Mouse (Mus musculus) stomach, embryonic 14.5 days (tissue): Measurements from ENCODE around the gene Gpatch8. TPM values are rescaled to one million over a fixed set of nuclear protein-coding genes. Genes with fewer than 3 reads are reported as not detected.
"Not testable (repeated sequence)": the region's sequence is repeated elsewhere in the genome, so short reads cannot be mapped to it uniquely, and the experiment has no call there.

Source experiments
- ATAC-seq: fragments of 200-750 bp; cut with Nextera tagmentation; 2 replicates; pipeline ENCODE4 v1.8.0; 2017; ENCODE audit warnings: low read depth, moderate TSS enrichment; ENCODE audit not compliant: insufficient number of reproducible peaks, insufficient read depth, low FRiP score
- H3K27ac ChIP-seq: fragments of 300-500 bp; sonication (generic); 2 replicates; pipeline ENCODE4 v1.5.1; 2014; ENCODE audit warnings: mild to moderate bottlenecking, low read length, moderate library complexity, mixed read lengths
- H3K27me3 ChIP-seq: fragments of 300-500 bp; sonication (generic); 2 replicates; pipeline ENCODE4 v1.6.1; 2014; ENCODE audit warnings: low read length, control low read depth, mixed read lengths; ENCODE audit not compliant: control insufficient read depth, insufficient read depth
- H3K36me3 ChIP-seq: fragments of 300-500 bp; sonication (generic); 2 replicates; pipeline ENCODE4 v1.6.1; 2014; ENCODE audit warnings: mild to moderate bottlenecking, control low read depth, low read length, moderate library complexity, mixed read lengths; ENCODE audit not compliant: control insufficient read depth, insufficient read depth
- H3K4me1 ChIP-seq: fragments of 300-500 bp; sonication (generic); 2 replicates; pipeline ENCODE4 v1.6.1; 2014; ENCODE audit warnings: low read length, control low read depth, mixed read lengths; ENCODE audit not compliant: control insufficient read depth, insufficient read depth
- H3K4me2 ChIP-seq: fragments of 300-500 bp; sonication (generic); replicated peaks from 2 replicates; pipeline ENCODE4 v1.6.1; 2014; ENCODE audit warnings: low read depth, low read length, control low read depth
- H3K4me3 ChIP-seq: fragments of 300-500 bp; sonication (generic); 2 replicates; pipeline ENCODE4 v1.5.1; 2014; ENCODE audit warnings: low read depth, low read length, control low read depth
- H3K9ac ChIP-seq: fragments of 300-500 bp; sonication (generic); replicated peaks from 2 replicates; pipeline ENCODE4 v1.6.1; 2014; ENCODE audit warnings: low read depth, mild to moderate bottlenecking, control low read depth, low read length, moderate library complexity, mixed read lengths
- H3K9me3 ChIP-seq: fragments of 300-500 bp; sonication (generic); 2 replicates; pipeline ENCODE4 v1.6.1; 2016; ENCODE audit warnings: low read depth, low read length, control low read depth; ENCODE audit not compliant: control insufficient read depth
- WGBS: fragments of 180-500 bp; shearing (Covaris S2); extraction: QIAGEN DNeasy Blood & Tissue Kit; methylation state at CpG from one replicate; pipeline ENCODE4 v1.1.7; 2014; 5-methylcytosine and 5-hydroxymethylcytosine counted together
- polyA plus RNA-seq: library from polyadenylated mRNA; unstranded; fragments of >200 nt; fragmentation: Nextera tagmentation; extraction: Ambion mirVana; gene quantifications from 2 replicates; pipeline ENCODE4 v1.2.1, GENCODE M21; 2014

Gpatch8 gene
- polyA plus RNA-seq, 1 experiment from 2014 or later = 64.7 TPM

GRCm38 (mm10) chr11:102566290-102566689 is 10.1 kb upstream of the Gpatch8 start:
- no peaks in the 10 kb centered on the region for H3K4me1 ChIP-seq
- H3K4me3 ChIP-seq = no peak overlapping the region
- no peak overlapping the region for H3K27ac ChIP-seq
- ATAC-seq = no peak
- H3K27me3 ChIP-seq = no peaks in the 10 kb centered on the region
- 96% methylated on average over 1 of the region's 1 CpGs for WGBS
- no peaks in the 10 kb centered on the region for H3K9me3 ChIP-seq
- no peak overlapping the region for H3K4me2 ChIP-seq
- H3K36me3 ChIP-seq = no peaks in the 10 kb centered on the region
- H3K9ac ChIP-seq = no peak overlapping the region

DNA sequence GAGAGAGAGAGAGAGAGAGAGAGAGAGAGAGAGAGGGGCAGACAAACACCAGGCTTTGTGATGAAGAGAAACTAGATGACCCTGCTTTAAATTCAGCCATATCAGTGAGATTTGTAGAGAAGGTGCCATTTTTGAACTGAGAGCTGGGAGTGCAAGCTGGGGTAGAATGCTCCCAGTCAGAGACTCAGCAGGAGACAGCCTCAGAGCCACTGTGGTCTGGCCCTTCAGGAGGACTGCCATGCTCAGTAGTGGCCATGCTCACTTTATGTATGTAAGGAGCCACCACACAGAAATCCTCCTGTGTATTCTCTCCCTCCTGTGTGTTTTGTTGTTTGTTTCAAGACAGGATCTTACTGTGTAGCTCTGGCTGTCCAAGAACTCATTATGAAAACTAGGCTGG is 9.5 kb upstream of the Gpatch8 start:
- Histone ChIP-seq H3K27me3 (no peaks in the 10 kb centered on the region), H3K9ac (no peak overlapping the region), H3K27ac (no peak overlapping the region), H3K4me2 (no peak overlapping the region), H3K4me1 (no peaks in the 10 kb centered on the region), H3K9me3 (no peaks in the 10 kb centered on the region), H3K4me3 (no peak overlapping the region), H3K36me3 (no peaks in the 10 kb centered on the region)
- no peak for ATAC-seq

- not testable (repeated sequence) for H3K4me2 ChIP-seq, H3K4me1 ChIP-seq, H3K9me3 ChIP-seq, ATAC-seq, H3K27ac ChIP-seq, H3K9ac ChIP-seq, H3K36me3 ChIP-seq, H3K27me3 ChIP-seq, H3K4me3 ChIP-seq
- 74% methylated on average over 14 of the region's 14 CpGs for WGBS
Observed at GRCm38 (mm10) chr11:102564952-102565671, 8.9 kb upstream of the Gpatch8 start.

DNA sequence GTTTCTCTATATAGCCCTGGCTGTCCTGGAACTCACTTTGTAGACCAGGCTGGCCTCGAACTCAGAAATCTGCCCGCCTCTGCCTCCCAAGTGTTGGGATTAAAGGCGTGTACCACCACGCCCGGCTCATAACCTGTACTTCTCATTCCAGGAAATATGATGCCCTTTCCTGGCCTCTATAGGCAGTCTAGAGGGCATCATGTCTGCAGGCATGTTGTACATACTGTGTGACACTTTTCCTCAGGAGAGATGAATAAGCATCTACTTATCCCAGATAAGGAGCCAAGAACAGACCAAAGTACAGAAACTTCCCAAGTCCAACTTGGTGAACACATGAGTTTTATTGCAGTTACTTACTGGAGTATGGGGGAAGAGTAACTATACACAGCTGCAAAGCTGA is 2.5 kb upstream of the Gpatch8 start:
- no peak overlapping the region for H3K4me3 ChIP-seq
- no peak overlapping the region for H3K27ac ChIP-seq
- peaks cover 11% of the 10 kb centered on the region for H3K4me1 ChIP-seq
- H3K4me2 ChIP-seq = no peak overlapping the region
- H3K9ac ChIP-seq = no peak overlapping the region
- H3K9me3 ChIP-seq = no peaks in the 10 kb centered on the region
- no peak for ATAC-seq
- H3K36me3 ChIP-seq = no peaks in the 10 kb centered on the region
- no peaks in the 10 kb centered on the region for H3K27me3 ChIP-seq
- 83% methylated on average over 4 of the region's 5 CpGs for WGBS

- H3K4me2 ChIP-seq = no peak overlapping the region
- H3K27me3 ChIP-seq = no peaks in the 10 kb centered on the region
- H3K9me3 ChIP-seq = no peaks in the 10 kb centered on the region
- no peak overlapping the region for H3K9ac ChIP-seq
- no peak overlapping the region for H3K27ac ChIP-seq
- WGBS = 72% methylated on average over 1 of the region's 1 CpGs
- H3K36me3 ChIP-seq = no peaks in the 10 kb centered on the region
- ATAC-seq = no peak
- H3K4me1 ChIP-seq = peaks cover 13% of the 10 kb centered on the region
- no peak overlapping the region for H3K4me3 ChIP-seq
Observed at GRCm38 (mm10) chr11:102557386-102557785, 1.2 kb upstream of the Gpatch8 start.

DNA sequence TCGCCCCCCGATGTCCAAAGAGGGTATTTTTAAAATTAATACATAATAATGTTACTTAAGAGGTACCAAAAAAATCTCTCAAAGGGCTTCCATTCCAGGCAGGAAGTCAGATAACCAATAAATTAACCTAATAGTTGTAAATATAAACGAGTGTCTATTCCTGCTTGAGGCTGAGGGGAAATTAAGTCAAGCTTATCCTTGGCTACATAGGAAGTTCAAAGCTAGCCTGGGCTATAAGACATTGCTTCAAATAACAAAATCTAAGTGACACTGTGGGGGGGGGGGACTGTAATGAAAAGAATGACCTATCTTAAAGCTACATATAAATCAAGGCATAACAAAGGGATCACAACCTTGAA is 503 bp upstream of the Gpatch8 start:
- no peak for ATAC-seq

DNA sequence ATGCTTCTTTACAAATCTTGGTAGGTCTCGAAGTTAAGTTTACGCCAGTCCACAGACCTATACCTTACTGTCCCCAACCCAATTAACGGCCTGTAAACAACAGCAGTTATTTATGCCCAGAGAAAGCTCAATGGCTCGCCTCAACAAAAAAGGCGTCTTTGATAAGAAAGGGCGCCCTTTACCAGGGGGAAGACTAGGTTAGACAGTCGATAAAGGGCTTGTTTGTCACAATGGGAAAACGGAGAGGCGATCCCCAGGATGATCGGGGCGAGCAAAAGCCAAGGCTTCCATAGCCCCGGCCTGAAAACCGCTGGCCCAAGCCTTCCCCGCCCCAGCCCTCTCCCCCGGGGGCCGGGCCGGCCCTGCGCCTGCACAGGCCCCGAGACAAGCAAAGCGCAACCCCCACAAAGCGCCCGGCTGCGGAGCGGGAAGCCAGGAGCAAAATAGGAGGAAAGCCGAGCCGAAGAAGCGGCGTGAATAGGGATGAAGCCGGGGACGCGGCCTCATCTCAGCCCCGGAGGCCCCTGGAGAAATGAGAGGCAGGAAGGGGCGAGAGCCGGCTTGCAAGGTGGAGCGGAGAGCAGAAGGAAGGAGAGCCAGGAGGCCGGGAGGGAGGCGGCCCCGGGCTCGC is 677 bp downstream of the Gpatch8 start:
- Histone ChIP-seq H3K27ac (peak overlapping the region; percentile 94), H3K9me3 (no peaks in the 10 kb centered on the region), H3K4me3 (peak overlapping the region; percentile 100), H3K4me1 (peaks cover 13% of the 10 kb centered on the region), H3K27me3 (no peaks in the 10 kb centered on the region), H3K9ac (peak overlapping the region; percentile 98), H3K4me2 (peak overlapping the region; percentile 54), H3K36me3 (no peaks in the 10 kb centered on the region)
- peak; percentile 40; the same call in 1 of the 2 replicates for ATAC-seq
- WGBS = under 1% methylated on average over 38 of the region's 39 CpGs

More for the DNA sequence above, 503 bp upstream of the Gpatch8 start:
- no peaks in the 10 kb centered on the region for H3K9me3 ChIP-seq
- peaks cover 13% of the 10 kb centered on the region for H3K4me1 ChIP-seq
- no peak overlapping the region for H3K9ac ChIP-seq
- H3K36me3 ChIP-seq = no peaks in the 10 kb centered on the region
- H3K4me2 ChIP-seq = peak overlapping the region; percentile 43
- WGBS = 13% methylated on average over 3 of the region's 3 CpGs
- H3K4me3 ChIP-seq = peak overlapping the region; percentile 100
- H3K27me3 ChIP-seq = no peaks in the 10 kb centered on the region
- no peak overlapping the region for H3K27ac ChIP-seq

- Histone ChIP-seq H3K9ac (no peak overlapping the region), H3K9me3 (no peaks in the 10 kb centered on the region), H3K27ac (no peak overlapping the region), H3K27me3 (no peaks in the 10 kb centered on the region), H3K4me2 (no peak overlapping the region), H3K36me3 (no peaks in the 10 kb centered on the region), H3K4me3 (no peak overlapping the region), H3K4me1 (peaks cover 13% of the 10 kb centered on the region)
- WGBS = 86% methylated on average over 3 of the region's 3 CpGs
- ATAC-seq = no peak
Observed at GRCm38 (mm10) chr11:102552051-102552450, 4.1 kb downstream of the Gpatch8 start.

DNA sequence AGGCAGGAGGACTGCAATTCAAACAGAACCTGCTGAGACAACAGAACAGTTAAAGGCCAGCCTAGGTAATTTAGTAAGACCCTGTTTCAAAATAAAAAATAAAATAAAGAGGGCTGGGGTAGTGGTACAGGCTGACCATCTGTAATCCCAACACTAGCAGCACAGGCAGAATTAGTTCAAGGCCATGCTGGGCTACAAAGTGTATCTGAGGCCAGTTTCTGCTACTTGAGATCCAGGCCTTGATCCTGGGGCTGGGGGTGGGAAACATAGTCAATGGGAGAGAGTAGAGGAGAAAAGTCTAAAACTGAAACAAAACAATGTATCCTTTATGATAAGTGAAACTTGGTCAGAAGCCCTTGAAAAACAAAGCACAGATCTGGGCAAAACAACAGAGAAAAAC is 5.0 kb downstream of the Gpatch8 start:
- Histone ChIP-seq H3K4me2 (no peak overlapping the region), H3K4me3 (no peak overlapping the region), H3K4me1 (peaks cover 13% of the 10 kb centered on the region), H3K27me3 (no peaks in the 10 kb centered on the region), H3K9me3 (no peaks in the 10 kb centered on the region), H3K36me3 (no peaks in the 10 kb centered on the region), H3K27ac (no peak overlapping the region), H3K9ac (no peak overlapping the region)
- ATAC-seq = no peak
